Mouse (Mus musculus) midbrain, embryonic 11.5 days (tissue): Measurements from ENCODE around the gene Sumo1. TPM values are rescaled to one million over a fixed set of nuclear protein-coding genes. Genes with fewer than 3 reads are reported as not detected.

Experiments used
- ATAC-seq: fragments of 200-750 bp; cut with Nextera tagmentation; 2 replicates; pipeline ENCODE4 v1.8.0; 2017; ENCODE audit warnings: moderate TSS enrichment, moderate library complexity; ENCODE audit not compliant: low FRiP score
- DNase-seq: peaks from one replicate; pipeline ENCODE4 v3.0.0; 2015; ENCODE audit warnings: low spot score; ENCODE audit errors: missing footprints
- H3K27ac ChIP-seq: fragments of 300-500 bp; sonication (generic); 2 replicates; pipeline ENCODE4 v1.5.1; 2014; ENCODE audit warnings: low read depth, low read length
- H3K27me3 ChIP-seq: fragments of 300-500 bp; sonication (generic); 2 replicates; pipeline ENCODE4 v1.6.1; 2014; ENCODE audit warnings: mild to moderate bottlenecking, low read length, moderate library complexity, mixed read lengths; ENCODE audit not compliant: control insufficient read depth, insufficient read depth
- H3K36me3 ChIP-seq: fragments of 300-500 bp; sonication (generic); 2 replicates; pipeline ENCODE4 v1.6.1; 2014; ENCODE audit warnings: mild to moderate bottlenecking, low read length, moderate library complexity, mixed read lengths; ENCODE audit not compliant: control insufficient read depth, insufficient read depth
- H3K4me1 ChIP-seq: fragments of 300-500 bp; sonication (generic); 2 replicates; pipeline ENCODE4 v1.6.1; 2014; ENCODE audit warnings: low read length; ENCODE audit not compliant: control insufficient read depth, insufficient read depth
- H3K4me2 ChIP-seq: fragments of 300-500 bp; sonication (generic); 2 replicates; pipeline ENCODE4 v1.6.1; 2014; ENCODE audit warnings: mild to moderate bottlenecking, moderate library complexity
- H3K4me3 ChIP-seq: fragments of 300-500 bp; sonication (generic); 2 replicates; pipeline ENCODE4 v1.5.1; 2014; ENCODE audit warnings: low read depth, low read length
- H3K9ac ChIP-seq: fragments of 300-500 bp; sonication (generic); 2 replicates; pipeline ENCODE4 v1.6.1; 2014; ENCODE audit warnings: low read length
- H3K9me3 ChIP-seq: fragments of 300-500 bp; sonication (generic); 2 replicates; pipeline ENCODE4 v1.6.1; 2016; ENCODE audit warnings: low read length; ENCODE audit not compliant: control insufficient read depth
- WGBS: fragments of 180-500 bp; shearing (Covaris S2); extraction: QIAGEN DNeasy Blood & Tissue Kit; methylation state at CpG from one replicate; pipeline ENCODE4 v1.1.7; 2014; 5-methylcytosine and 5-hydroxymethylcytosine counted together
- polyA plus RNA-seq: library from polyadenylated mRNA; unstranded; fragments of >200 nt; fragmentation: Nextera tagmentation; extraction: Ambion mirVana; gene quantifications from 2 replicates; pipeline ENCODE4 v1.2.1, GENCODE M21; 2014

Gene Sumo1
- polyA plus RNA-seq, 1 experiment from 2014 or later = 603 TPM

- Histone ChIP-seq H3K4me2 (no peak overlapping the region), H3K9ac (no peak overlapping the region), H3K27ac (no peak overlapping the region), H3K4me1 (no peaks in the 10 kb centered on the region), H3K4me3 (no peak overlapping the region), H3K36me3 (no peaks in the 10 kb centered on the region), H3K27me3 (no peaks in the 10 kb centered on the region), H3K9me3 (no peaks in the 10 kb centered on the region)
- ATAC-seq (no peak), DNase-seq (peak; percentile 81)
- 82% methylated on average over 16 of the region's 16 CpGs for WGBS
Observed at GRCm38 (mm10) chr1:59541271-59542020, 129.2 kb downstream of the Sumo1 start.

GRCm38 (mm10) chr1:59540537-59541148 lies 130.0 kb downstream of the Sumo1 start:
- 67% methylated on average over 19 of the region's 19 CpGs for WGBS
- Histone ChIP-seq H3K36me3 (no peaks in the 10 kb centered on the region), H3K9ac (no peak overlapping the region), H3K27me3 (no peaks in the 10 kb centered on the region), H3K4me2 (no peak overlapping the region), H3K9me3 (no peaks in the 10 kb centered on the region), H3K27ac (no peak overlapping the region), H3K4me3 (no peak overlapping the region), H3K4me1 (no peaks in the 10 kb centered on the region)
- DNase-seq (peak; percentile 88), ATAC-seq (no peak)

GRCm38 (mm10) chr1:59538381-59538780 lies 132.3 kb downstream of the Sumo1 start:
- H3K27ac ChIP-seq = no peak overlapping the region
- no peak overlapping the region for H3K4me3 ChIP-seq
- WGBS = 88% methylated on average over 5 of the region's 5 CpGs
- no peaks in the 10 kb centered on the region for H3K36me3 ChIP-seq
- peaks cover 6% of the 10 kb centered on the region for H3K4me1 ChIP-seq
- DNase-seq = peak; percentile 67
- H3K4me2 ChIP-seq = no peak overlapping the region
- H3K9me3 ChIP-seq = no peaks in the 10 kb centered on the region
- ATAC-seq = no peak
- no peaks in the 10 kb centered on the region for H3K27me3 ChIP-seq
- no peak overlapping the region for H3K9ac ChIP-seq

Other genes starting within 250 kb of the Sumo1 start
- gene Fzd7, start 188.4 kb downstream of the Sumo1 start, polyA plus RNA-seq = 5.3 and 6.3 TPM in 2 replicates
- 7.0 and 7.1 TPM in 2 replicates for gene Gm973, start 154.6 kb downstream of the Sumo1 start, polyA plus RNA-seq
- 262 and 327 TPM in 2 replicates for gene Nop58, start 14.1 kb upstream of the Sumo1 start, polyA plus RNA-seq
- 11.2 and 12.5 TPM in 2 replicates for gene Bmpr2, start 92.6 kb upstream of the Sumo1 start, polyA plus RNA-seq
- 14.6 and 17.6 TPM in 2 replicates for gene Fam117b, start 242.2 kb upstream of the Sumo1 start, polyA plus RNA-seq